Mouse (Mus musculus): ENCODE measurements around the gene Olfr618.
"Not testable (repeated sequence)": the region's sequence is repeated elsewhere in the genome, so short reads cannot be mapped to it uniquely, and the experiment has no call there.

Gene Olfr618

GRCm38 (mm10) chr7:103589803-103590202 is at the start of gene Olfr618:
TSS of gene Olfr618 (plus strand) at chr7:103590103.
- no peak for DNase-seq (ENCODE audit: low read depth)

- not testable (repeated sequence) for DNase-seq (ENCODE audit: low read depth)
These were observed 47.3 kb upstream of the Olfr618 start, which contains the start of gene Olfr612 for GRCm38 (mm10) chr7:103542617-103543016. TSS of gene Olfr612 (minus strand) at chr7:103542717.

- no peak for DNase-seq (ENCODE audit: low read depth)
These were observed 42.1 kb upstream of the Olfr618 start, which contains the start of gene Olfr613 for GRCm38 (mm10) chr7:103547774-103548173. TSS of gene Olfr613 (plus strand) at chr7:103548074.

GRCm38 (mm10) chr7:103555779-103556178 is 34.1 kb upstream of the Olfr618 start, which contains the start of gene Olfr615:
TSS of gene Olfr615 (plus strand) at chr7:103556079.
- DNase-seq (ENCODE audit: low read depth): no peak

GRCm38 (mm10) chr7:103569043-103569442 is 20.9 kb upstream of the Olfr618 start, which contains the start of gene Olfr616:
TSS of gene Olfr616 (minus strand) at chr7:103569143.
- DNase-seq (ENCODE audit: low read depth): no peak

- no peak for DNase-seq (ENCODE audit: low read depth)
These were observed 17.1 kb upstream of the Olfr618 start, which contains the start of gene Olfr617 for GRCm38 (mm10) chr7:103572761-103573160. TSS of gene Olfr617 (plus strand) at chr7:103573061.

GRCm38 (mm10) chr7:103600275-103600674 is 10.4 kb downstream of the Olfr618 start, which contains the start of gene Olfr619:
TSS of gene Olfr619 (plus strand) at chr7:103600575.
- no peak for DNase-seq (ENCODE audit: low read depth)

- no peak for DNase-seq (ENCODE audit: low read depth)
These were observed 17.5 kb downstream of the Olfr618 start for GRCm38 (mm10) chr7:103607425-103607824.

- DNase-seq (ENCODE audit: low read depth): no peak
These were observed 22.5 kb downstream of the Olfr618 start, which contains the start of gene Olfr620 for GRCm38 (mm10) chr7:103612434-103612833. TSS of gene Olfr620 (minus strand) at chr7:103612534.

- no peak for DNase-seq (ENCODE audit: low read depth)
These were observed 46.9 kb downstream of the Olfr618 start for GRCm38 (mm10) chr7:103636795-103637194.

GRCm38 (mm10) chr7:103642602-103643001 is 52.7 kb downstream of the Olfr618 start, which contains the start of gene Olfr622:
TSS of gene Olfr622 (minus strand) at chr7:103642702.
- DNase-seq (ENCODE audit: low read depth): no peak

GRCm38 (mm10) chr7:103644070-103644469 is 54.2 kb downstream of the Olfr618 start:
- DNase-seq (ENCODE audit: low read depth): no peak
